Mouse (Mus musculus) liver, embryonic 14.5 days (tissue): ENCODE data around the gene Sdhaf4.

Source experiments
- CTCF ChIP-seq: IDR thresholded peaks from 2 replicates; pipeline ENCODE4 v1.5.1; 2016; ENCODE audit warnings: antibody characterized with exemption, low read depth, control low read depth
- EP300 ChIP-seq: IDR thresholded peaks from 2 replicates; pipeline ENCODE4 v1.6.1; 2016; ENCODE audit warnings: antibody characterized with exemption, low read depth

GRCm38 (mm10) chr1:23958668-23959414 is 46.6 kb downstream of the Sdhaf4 start:
- TF ChIP-seq CTCF = no peak
- no peak for TF ChIP-seq EP300
